Mouse (Mus musculus) forelimb bud, embryonic 11.5 days (tissue): ENCODE measurements around the gene Gga2.

Experiments
- DNase-seq: peaks from one replicate; pipeline ENCODE4 v3.0.0-alpha.2; 2012; ENCODE audit warnings: low read depth, low spot score

Gene Gga2

DNA sequence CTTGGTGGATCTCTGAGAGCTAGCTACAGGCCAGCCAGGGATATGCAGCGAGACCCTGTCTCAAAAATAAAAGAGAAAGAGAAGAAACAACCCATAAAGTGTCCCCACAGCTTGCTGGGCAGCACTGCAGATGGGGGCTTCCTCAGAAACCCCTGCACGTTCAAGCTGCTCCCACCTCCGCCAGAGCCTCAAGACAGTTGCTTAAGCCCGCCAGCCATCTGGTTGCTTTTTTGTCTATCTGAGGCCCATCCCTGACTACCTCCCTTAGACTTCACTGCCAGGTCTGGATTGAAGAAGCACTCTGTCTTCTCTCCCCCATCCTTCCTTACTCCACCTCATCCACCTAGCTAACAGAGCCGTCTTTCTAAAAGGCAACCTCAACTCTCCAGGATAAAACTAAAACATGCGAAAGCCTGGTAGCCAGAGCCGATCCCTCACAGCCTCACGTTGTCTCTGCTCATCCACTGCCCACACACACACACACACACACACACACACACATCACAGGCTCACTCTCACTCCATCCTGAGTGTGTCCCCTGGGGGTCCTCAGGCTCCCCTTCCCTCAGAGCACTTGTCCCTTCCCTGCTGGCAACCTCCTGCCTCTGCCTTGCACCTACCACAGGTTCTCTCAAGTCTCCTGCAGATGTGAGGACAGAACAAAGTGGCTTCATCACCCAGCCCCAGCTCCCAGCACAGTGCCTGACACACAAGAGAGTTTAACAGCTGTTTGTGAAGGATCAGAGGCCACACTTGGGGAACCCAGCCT, 82.7 kb downstream of the Gga2 start:
- no peak for DNase-seq

DNA sequence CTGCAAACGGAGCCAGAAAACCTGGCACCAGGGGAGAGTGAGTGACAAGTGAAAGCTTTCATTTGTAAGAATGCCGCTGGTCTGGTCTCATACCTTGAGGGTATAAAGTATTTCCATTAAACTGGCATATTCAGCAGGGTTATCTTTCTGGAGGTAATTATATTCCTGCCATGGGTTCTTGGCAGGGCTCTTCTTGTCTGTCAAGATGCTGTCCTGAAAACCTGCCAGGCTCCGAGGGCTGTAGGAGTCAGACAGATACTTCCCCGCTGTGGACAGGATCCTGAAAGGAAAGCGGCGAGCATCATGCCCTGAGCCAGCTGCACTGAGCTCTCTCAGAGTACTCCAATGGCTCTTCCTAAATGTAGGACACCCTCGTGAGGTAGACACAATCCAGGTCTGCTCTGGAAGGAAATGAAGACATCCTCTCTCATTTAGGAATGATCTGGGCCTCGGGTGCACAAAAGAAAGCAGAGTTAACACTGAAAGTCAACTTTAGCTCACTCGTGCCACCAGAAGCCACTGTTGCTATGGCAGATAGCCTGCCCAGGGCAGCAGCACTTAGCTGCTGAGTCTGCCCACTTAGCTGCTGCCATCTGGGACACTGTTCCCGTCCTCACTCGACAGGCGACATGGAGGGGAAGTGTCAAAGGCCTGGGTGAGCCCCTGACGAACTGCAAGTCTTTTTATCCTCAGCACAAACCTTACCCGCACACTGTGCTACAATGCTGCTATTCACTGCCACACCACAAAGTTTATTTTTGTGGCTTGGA, 84.0 kb downstream of the Gga2 start:
- DNase-seq, result no peak
